Mouse (Mus musculus) hindbrain, embryonic 15.5 days (tissue): ENCODE data around the gene Itga5. TPM values are rescaled to one million over a fixed set of nuclear protein-coding genes. Genes with fewer than 3 reads are reported as not detected.

Experiments used
- ATAC-seq: fragments of 200-750 bp; cut with Nextera tagmentation; 2 replicates; pipeline ENCODE4 v1.8.0; 2017; ENCODE audit warnings: low read depth, moderate number of reproducible peaks, moderate TSS enrichment; ENCODE audit not compliant: low FRiP score
- H3K27ac ChIP-seq: fragments of 300-500 bp; sonication (generic); replicated peaks from 2 replicates; pipeline ENCODE4 v1.5.1; 2015; ENCODE audit warnings: mild to moderate bottlenecking, inconsistent platforms
- H3K27me3 ChIP-seq: fragments of 300-500 bp; sonication (generic); 2 replicates; pipeline ENCODE4 v1.6.1; 2015; ENCODE audit warnings: control low read depth, inconsistent platforms
- H3K36me3 ChIP-seq: fragments of 300-500 bp; sonication (generic); 2 replicates; pipeline ENCODE4 v1.6.1; 2015; ENCODE audit warnings: control low read depth, inconsistent platforms
- H3K4me1 ChIP-seq: fragments of 300-500 bp; sonication (generic); replicated peaks from 2 replicates; pipeline ENCODE4 v1.6.1; 2015; ENCODE audit warnings: control low read depth, inconsistent platforms
- H3K4me2 ChIP-seq: fragments of 300-500 bp; sonication (generic); 2 replicates; pipeline ENCODE4 v1.6.1; 2015; ENCODE audit warnings: moderate library complexity, mild to moderate bottlenecking, inconsistent platforms
- H3K4me3 ChIP-seq: fragments of 300-500 bp; sonication (generic); 2 replicates; pipeline ENCODE4 v1.5.1; 2015; ENCODE audit warnings: mild to moderate bottlenecking, inconsistent platforms
- H3K9ac ChIP-seq: fragments of 300-500 bp; sonication (generic); 2 replicates; pipeline ENCODE4 v1.6.1; 2015; ENCODE audit warnings: inconsistent platforms
- H3K9me3 ChIP-seq: fragments of 300-500 bp; sonication (generic); 2 replicates; pipeline ENCODE4 v1.6.1; 2016; ENCODE audit warnings: control low read depth, inconsistent platforms
- WGBS: fragments of 180-500 bp; shearing (Covaris S2); methylation state at CpG from one replicate; pipeline ENCODE4 v1.1.7; 2015; 5-methylcytosine and 5-hydroxymethylcytosine counted together
- microRNA-seq: library from miRNA; unstranded; fragments of <30 nt; microRNA quantifications from one replicate; pipeline ENCODE4, GENCODE M21; 2016
- polyA plus RNA-seq: library from polyadenylated mRNA; unstranded; fragments of >200 nt; fragmentation: Nextera tagmentation; extraction: Ambion mirVana; gene quantifications from 2 replicates; pipeline ENCODE4 v1.2.1, GENCODE M21; 2015

Gene Itga5
- polyA plus RNA-seq, 1 experiment from 2014 or later = 7.9 TPM

GRCm38 (mm10) chr15:103297313-103297712 is 69.2 kb downstream of the Itga5 start:
- Histone ChIP-seq H3K9ac (0 out of 2 replicates have a peak overlapping the region, but pooled peaks have one; percentile 1), H3K9me3 (no peaks in the 10 kb centered on the region), H3K4me1 (peaks cover 65% of the 10 kb centered on the region), H3K27ac (peak overlapping the region; percentile 97), H3K4me2 (no peak overlapping the region), H3K27me3 (no peaks in the 10 kb centered on the region), H3K36me3 (peaks cover 12% of the 10 kb centered on the region), H3K4me3 (no peak overlapping the region)
- 0 out of 2 replicates have a peak, but pooled peaks have one; percentile 9 for ATAC-seq
- WGBS = 23% methylated on average over 6 of the region's 6 CpGs

- Histone ChIP-seq H3K4me1 (peaks cover 53% of the 10 kb centered on the region), H3K27ac (peak overlapping the region; percentile 97), H3K27me3 (no peaks in the 10 kb centered on the region), H3K4me2 (no peak overlapping the region), H3K9ac (no peak overlapping the region), H3K4me3 (no peak overlapping the region), H3K9me3 (no peaks in the 10 kb centered on the region), H3K36me3 (peaks cover 18% of the 10 kb centered on the region)
- WGBS = 14% methylated on average over 5 of the region's 5 CpGs
- ATAC-seq = no peak
Measured at GRCm38 (mm10) chr15:103295851-103296250, 70.7 kb downstream of the Itga5 start.

- Histone ChIP-seq H3K4me2 (no peak overlapping the region), H3K4me1 (peaks cover 50% of the 10 kb centered on the region), H3K27me3 (no peaks in the 10 kb centered on the region), H3K9ac (no peak overlapping the region), H3K36me3 (peaks cover 18% of the 10 kb centered on the region), H3K9me3 (no peaks in the 10 kb centered on the region), H3K4me3 (no peak overlapping the region), H3K27ac (no peak overlapping the region)
- ATAC-seq = no peak
- WGBS = 86% methylated on average over 2 of the region's 2 CpGs
Measured at GRCm38 (mm10) chr15:103294649-103295048, 71.9 kb downstream of the Itga5 start.

Small RNA genes lying within 50 kb of the gene (microRNA-seq; reads per million reads assigned to microRNA genes)
- gene Mir6963 = not detected

Other genes with a start within 250 kb of the Itga5 start
- gene Smug1, start 199.7 kb downstream of the Itga5 start, polyA plus RNA-seq = 26.9 and 31.1 TPM in 2 replicates
- 127 and 137 TPM in 2 replicates for gene Cbx5, start 126.9 kb downstream of the Itga5 start, polyA plus RNA-seq
- gene Hnrnpa1, start 126.3 kb downstream of the Itga5 start, polyA plus RNA-seq = 629 and 665 TPM in 2 replicates
- gene Nfe2, start 108.4 kb downstream of the Itga5 start, polyA plus RNA-seq = 0.58 and 0.89 TPM in 2 replicates
- 200 and 208 TPM in 2 replicates for gene Copz1, start 94.0 kb downstream of the Itga5 start, polyA plus RNA-seq
- 0.41 and 0.44 TPM in 2 replicates for gene Gpr84, start 56.2 kb downstream of the Itga5 start, polyA plus RNA-seq
- 22.6 and 26.6 TPM in 2 replicates for gene Zfp385a, start 26.7 kb downstream of the Itga5 start, polyA plus RNA-seq
- gene Gtsf1, start 63.7 kb upstream of the Itga5 start, polyA plus RNA-seq = not detected in 2 replicates
- 0.30 and 0.64 TPM in 2 replicates for gene Gtsf2, start 81.7 kb upstream of the Itga5 start, polyA plus RNA-seq
- 1.9 and 2.0 TPM in 2 replicates for gene Nckap1l, start 87.0 kb upstream of the Itga5 start, polyA plus RNA-seq
- 79.4 and 94.9 TPM in 2 replicates for gene Pde1b, start 136.3 kb upstream of the Itga5 start, polyA plus RNA-seq
- 138 and 148 TPM in 2 replicates for gene Ppp1r1a, start 171.2 kb upstream of the Itga5 start, polyA plus RNA-seq
- gene Glycam1, start 198.3 kb upstream of the Itga5 start, polyA plus RNA-seq = not detected in 2 replicates